ENCODE assay signal across 8 mouse cellular contexts in the genomic region with DNA sequence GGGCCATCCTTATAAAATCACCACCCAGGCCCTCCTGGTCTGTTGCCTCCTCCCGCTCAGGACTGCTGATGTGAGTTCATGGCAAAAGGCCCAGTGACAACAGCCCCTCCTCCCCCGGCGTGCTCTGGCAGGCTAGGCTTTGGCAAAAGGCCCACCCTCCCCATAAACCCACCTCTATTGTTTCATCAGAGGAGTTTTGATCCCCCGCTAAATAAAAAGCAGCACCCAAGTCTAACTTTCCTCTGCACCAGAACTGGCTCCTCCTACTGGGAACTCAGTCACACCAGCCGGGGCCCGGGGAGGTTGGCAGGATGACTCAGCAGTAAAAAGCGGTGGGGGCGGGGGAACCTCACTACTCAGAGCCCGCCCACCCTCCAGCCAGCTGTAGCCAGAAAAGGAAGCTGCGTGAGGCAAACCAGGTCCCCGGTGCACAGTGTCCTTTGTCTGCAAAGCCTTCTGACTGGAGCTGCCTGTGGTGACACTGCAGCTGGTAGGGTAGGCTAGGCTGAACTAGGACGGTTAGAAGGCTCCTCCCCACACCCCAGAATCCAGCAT.
DNase-seq lines count a peak whose midpoint lies in the region; ATAC-seq lines count a peak whose summit lies in the region.

No protein-coding gene starts in this region.

- H3K27me3 ChIP-seq in hindbrain, embryonic 16.5 days (replicated peaks; ENCODE audit: control insufficient read depth, insufficient read depth, low read length): no peaks in the 10 kb centered on the region

- 2% methylated on average over 12 of the region's 12 CpGs for WGBS in hindbrain, embryonic 16.5 days

- peak overlapping the region; percentile 59 for H3K27ac ChIP-seq in hindbrain, embryonic 16.5 days (ENCODE audit: low read depth, low read length)

- peak overlapping the region; percentile 45; the same call in 1 of the 2 replicates for H3K9ac ChIP-seq in hindbrain, embryonic 16.5 days (ENCODE audit: low read depth, low read length)

- H3K36me3 ChIP-seq in hindbrain, embryonic 16.5 days (ENCODE audit: control insufficient read depth, insufficient read depth, low read length): no peaks in the 10 kb centered on the region

- peak; percentile 26 for DNase-seq in T-cell, adult 2 months (ENCODE audit: low spot score)
- DNase-seq in cerebellum, postnatal 4 days (ENCODE audit: low spot score in 2 of 2): peak; percentile 59 to 73
- DNase-seq in gastrocnemius, adult 18-20 months (ENCODE audit: low spot score): peak; percentile 76
- DNase-seq in left cerebral cortex, adult 18-20 months (ENCODE audit: low spot score in 2 of 2): peak; percentile 86 to 89
- peak; percentile 84 to 85 for DNase-seq in lung, postnatal 4 days
- peak; percentile 60 for DNase-seq in retina, postnatal 7 days (ENCODE audit: low read depth, low spot score)
- DNase-seq in urinary bladder, adult 18-20 months (ENCODE audit: low spot score in 2 of 2): peak; percentile 57 to 79

- H3K4me1 ChIP-seq in hindbrain, embryonic 16.5 days (ENCODE audit: control insufficient read depth, insufficient read depth, low read depth, low read length): peaks cover 16% of the 10 kb centered on the region

- ATAC-seq in hindbrain, embryonic 16.5 days: peak; percentile 93

- H3K9me3 ChIP-seq in hindbrain, embryonic 16.5 days (ENCODE audit: control insufficient read depth, low read length): no peaks in the 10 kb centered on the region

- peak overlapping the region; percentile 51 for H3K4me2 ChIP-seq in hindbrain, embryonic 16.5 days (ENCODE audit: low read length)

- peak overlapping the region; percentile 31 for H3K4me3 ChIP-seq in hindbrain, embryonic 16.5 days (ENCODE audit: low read length)

Comparison
In these comparisons a context has a peak if more than half of its experiments do, and no peak if none do; other contexts are left out.
1. Peak in every context shown above with its lines: DNase-seq, ATAC-seq, H3K4me3 ChIP-seq and H3K27ac ChIP-seq.
2. DNase-seq: peak in every context shown above with its lines; median percentile 88 in left cerebral cortex, adult 18-20 months; 84 in lung, postnatal 4 days; 76 in gastrocnemius, adult 18-20 months; 68 in urinary bladder, adult 18-20 months; 66 in cerebellum, postnatal 4 days; 60 in retina, postnatal 7 days; 26 in T-cell, adult 2 months.